Mouse (Mus musculus): ENCODE data around the gene Glipr2.

The Glipr2 gene

DNA sequence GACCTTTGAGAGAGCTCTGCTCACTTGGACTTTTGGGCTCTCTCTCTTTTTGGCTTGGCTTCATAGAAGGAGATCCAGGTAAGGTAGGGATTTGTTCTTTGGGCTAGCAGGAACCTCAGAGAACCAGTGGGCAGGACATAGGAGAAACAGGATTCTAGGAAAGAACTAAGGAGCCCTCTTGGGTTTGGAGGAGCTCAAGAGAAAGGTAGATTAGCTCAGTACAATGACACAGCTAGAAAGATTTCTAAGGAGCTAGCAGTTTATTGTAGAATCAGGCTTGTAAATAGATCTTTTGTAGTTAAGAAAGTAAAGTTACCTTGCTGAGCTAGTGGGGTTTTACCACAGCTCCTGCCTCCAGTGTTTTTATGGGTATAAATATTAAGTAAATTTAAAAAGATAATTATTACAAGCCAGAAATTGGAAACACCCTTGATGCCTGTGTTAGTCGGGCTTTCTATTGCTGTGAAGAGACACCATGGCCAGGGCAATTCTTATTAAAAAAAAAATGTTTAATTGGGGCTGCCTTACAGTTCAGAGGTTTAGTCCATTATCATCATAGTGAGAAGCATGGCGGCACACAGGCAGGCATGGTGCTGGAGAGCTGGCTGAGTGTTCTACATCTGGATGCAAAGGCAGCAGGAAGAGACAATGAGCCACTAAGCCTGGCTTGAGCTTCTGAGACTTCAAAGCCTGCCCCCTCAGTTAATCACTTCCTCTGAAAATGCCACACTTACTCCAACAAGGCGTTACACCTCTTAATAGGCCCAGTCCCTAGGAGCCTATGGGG is 47.6 kb downstream of the Glipr2 start:
- no peak for DNase-seq (ENCODE audit: low read depth, low spot score)

DNA sequence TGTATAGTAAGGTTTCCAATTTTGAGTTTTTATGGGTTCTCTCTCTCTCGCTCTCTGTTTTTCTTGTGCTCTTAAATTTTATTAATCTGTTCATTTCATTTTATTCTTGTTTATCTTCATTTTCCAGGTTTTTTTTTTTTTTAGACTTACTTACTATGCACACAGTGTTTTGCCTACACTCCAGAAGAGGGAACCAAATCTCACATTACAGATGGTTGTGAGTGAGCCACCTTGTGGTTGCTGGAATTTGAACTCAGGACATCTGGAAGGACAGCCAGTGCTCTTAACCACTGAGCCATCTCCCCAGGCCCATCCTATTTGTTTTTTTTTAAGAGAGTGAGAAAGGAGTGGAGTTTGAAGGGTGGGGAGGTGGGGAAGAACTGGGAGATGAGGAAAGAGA is 53.0 kb downstream of the Glipr2 start:
- peak; percentile 27 for DNase-seq (ENCODE audit: low read depth, low spot score)

DNA sequence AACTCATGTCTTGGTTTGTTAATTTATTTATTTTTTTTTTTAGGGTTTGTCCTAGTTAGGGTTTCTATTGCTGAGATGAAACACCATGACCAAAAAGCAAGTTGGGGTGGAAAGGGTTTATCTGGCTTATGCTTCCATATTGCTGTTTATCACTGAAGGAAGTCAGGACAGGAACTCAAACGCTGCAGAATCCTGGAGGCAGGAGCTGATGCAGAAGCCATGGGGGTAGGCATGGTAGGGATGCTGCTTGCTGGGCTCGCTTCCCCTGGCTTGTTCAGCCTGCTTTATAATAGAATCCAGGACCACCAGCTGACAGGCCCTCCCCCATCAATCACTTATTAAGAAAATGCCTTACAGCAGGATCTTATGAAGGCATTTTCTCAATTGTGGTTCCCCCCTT is 53.7 kb downstream of the Glipr2 start:
- no peak for DNase-seq (ENCODE audit: low read depth, low spot score)

DNA sequence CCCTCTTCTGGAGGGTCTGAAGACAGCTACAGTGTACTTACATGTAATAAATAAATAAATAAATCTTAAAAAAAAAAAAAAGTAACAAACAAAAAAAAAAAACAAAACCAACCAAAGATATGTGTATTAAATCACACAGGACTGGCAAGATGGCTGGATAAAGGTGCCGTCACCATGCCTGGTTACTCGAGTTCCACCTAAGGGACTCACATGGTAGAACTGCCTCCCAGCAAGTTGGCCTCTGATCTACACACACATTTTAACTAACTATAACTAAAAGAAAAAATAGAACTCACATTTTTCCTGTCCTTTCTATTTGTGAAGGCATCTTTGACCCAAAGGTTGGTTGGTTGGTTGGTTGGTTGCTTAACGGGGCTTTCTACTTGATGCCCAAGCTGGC is 54.6 kb downstream of the Glipr2 start:
- DNase-seq (ENCODE audit: low read depth, low spot score): no peak

DNA sequence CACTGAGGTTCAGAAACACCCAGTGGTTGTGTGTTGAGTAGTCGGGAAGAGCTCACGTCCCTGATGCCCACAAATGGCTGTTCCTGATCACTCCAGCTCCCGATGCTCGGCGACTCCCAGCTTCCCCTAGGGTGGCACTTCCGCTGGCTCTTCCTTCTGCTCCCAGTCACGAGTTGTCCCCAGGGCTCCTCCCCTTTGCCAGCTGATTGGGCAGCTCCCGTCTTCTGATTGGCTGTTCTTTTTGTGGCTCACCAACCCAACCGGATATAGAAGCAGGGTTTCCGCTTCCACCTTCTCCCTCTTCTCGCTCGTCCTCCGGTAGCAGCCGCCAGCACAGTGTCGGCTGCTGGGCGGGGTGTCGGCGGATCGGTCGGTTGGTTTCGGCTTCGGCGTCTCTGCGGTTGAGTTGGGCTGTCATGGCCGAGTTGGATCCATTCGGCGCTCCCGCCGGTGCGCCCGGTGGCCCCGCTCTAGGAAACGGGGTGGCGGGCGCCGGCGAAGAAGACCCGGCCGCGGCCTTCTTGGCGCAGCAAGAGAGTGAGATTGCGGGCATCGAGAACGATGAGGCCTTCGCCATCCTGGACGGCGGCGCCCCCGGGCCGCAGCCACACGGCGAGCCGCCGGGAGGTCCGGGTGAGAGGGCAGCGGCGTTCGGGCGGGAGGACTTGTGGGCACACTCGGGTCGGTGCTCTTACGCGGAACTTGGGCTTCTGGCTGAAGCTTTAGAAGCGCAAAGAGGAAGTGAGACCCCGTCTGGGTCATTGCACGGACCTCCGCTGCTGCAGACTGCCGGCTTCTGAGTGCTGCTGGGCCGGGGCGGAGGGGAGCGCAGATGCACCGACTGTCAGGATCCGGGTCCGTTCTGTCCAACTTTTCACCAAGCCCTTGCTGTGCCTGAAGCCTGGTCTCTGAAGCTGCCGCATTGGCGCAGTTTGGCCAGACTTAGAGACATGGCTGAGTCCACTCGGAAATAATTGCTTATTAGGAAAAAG is 55.5 kb downstream of the Glipr2 start:
- DNase-seq (ENCODE audit: low read depth, low spot score): peak; percentile 99

DNA sequence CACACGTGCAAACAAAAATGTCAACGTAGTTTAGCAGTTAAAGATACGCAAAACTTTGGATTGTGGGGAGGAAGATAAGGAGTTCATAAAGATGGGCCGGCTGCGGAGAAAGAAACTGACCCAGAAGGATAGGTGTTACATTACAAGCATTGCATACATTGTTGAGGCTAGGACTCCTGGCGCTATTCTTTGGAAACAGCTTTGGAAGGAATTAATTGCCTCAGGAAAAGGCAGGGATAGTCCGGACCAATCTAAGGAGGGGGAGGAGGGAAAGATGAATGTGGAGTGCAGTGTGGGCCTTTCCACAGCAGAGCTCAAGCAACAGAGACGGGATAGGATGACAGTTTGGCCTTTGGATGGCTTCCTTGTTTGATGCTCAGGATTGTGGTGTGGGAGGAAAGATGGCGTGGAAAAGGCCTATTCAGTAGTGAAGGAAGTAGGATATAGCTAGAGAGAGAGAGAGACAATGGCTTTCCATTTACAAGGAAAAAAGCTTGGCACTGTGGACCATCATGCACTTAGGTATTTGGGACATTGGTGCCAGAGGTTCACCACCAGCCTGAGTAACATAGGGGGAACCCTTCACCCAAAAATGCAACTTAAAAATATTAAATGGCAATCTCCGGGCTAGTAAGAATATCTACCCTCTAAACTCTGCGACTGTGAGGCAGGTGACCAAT is 56.3 kb downstream of the Glipr2 start:
- DNase-seq (ENCODE audit: low read depth, low spot score): no peak

DNA sequence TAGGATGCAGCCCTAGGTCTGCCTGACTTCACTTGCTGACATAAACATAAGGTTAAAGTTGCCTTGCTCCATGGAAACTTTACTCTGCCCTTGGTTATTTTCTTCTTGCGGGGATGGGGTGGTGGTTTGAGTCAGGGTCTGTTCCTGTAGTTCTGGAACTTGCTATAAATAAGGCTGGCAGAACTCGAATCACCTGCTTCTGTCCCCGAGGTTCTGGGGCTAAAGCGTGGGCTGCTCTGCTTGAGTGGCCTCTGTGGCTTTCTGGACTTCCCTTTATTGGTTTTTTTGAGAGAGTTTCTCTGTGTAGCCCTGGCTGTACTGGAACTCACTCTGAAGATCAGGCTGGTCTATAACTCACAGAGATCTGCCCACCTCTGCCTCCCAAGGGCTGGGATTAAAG is 58.9 kb downstream of the Glipr2 start:
- no peak for DNase-seq (ENCODE audit: low read depth, low spot score)

DNA sequence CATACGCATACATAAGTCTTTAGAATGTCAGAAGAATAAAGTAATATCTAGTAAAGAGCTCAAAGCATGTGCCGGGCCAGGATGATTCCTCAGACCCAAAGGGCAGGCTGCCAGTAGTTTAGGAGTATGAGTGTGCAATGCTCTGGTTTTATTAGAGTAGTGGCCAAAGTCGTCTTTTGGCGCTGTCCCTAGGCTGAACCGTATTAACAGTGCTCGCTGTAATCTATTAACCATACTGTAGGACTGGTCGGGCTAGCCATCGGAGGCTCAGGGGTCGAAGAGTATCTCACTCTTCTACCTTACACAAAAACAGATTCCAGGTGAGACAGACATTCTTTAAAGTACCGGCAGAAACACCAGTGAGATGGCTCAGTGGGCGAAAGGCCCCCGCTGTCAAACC is 59.6 kb downstream of the Glipr2 start:
- no peak for DNase-seq (ENCODE audit: low read depth, low spot score)

DNA sequence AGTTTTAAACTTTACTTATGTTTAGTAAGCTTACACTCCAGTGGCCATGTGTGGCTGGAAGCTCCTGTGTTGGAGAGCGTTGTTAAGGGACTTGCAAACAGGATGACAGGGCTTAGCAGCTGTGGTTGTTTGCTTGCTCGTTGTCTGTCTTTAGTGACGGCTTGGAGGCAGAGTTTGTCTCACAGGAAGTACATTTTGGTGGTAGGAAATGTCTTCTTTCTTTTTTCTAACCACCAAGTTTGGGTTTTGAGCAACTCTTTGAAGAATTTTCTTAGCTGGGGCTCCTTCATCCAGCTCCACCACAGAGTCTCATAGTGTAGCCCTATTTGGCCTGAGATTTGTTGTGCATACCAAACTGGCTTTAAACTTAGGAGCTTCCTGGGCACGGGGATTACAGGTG is 65.1 kb downstream of the Glipr2 start:
- no peak for DNase-seq (ENCODE audit: low read depth, low spot score)

DNA sequence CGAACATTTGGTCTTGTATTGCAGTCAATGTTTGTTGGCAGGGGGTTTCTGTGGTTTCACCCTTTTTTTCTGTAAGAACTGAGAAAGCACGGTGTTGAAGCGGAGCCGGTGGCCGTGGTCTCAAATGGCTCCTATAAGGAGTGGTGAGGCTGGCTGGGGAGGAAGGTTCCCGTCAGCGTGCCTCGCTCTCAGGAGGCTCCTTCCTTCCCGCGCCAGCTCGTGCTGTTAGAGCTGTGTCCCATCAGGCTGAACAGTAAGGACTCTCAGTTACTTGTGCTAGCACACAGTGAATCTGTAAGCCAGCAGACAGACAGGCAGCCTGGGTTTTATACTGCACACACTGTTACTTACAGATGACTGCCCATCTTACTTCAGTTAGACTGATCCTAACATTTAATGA is 65.6 kb downstream of the Glipr2 start:
- DNase-seq (ENCODE audit: low read depth, low spot score): no peak

DNA sequence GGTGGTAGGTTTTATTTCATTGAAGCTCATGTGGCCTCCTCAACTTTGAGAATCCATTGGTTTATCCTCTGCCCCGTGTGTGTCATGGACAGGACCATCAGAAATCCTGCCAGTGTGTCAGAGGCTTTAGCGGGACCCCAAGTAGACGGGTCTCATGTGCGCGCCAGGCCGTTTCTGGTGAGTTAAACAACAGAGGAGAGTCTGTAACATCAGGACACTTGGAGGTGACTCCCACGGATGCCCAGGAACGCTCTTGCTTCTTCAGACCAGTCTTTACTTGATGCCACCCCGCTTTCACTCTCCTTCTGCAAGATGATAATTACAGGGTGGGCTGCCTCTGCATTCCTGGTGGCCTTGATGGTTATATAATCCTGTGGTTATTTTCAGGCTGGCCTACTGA is 66.5 kb downstream of the Glipr2 start:
- DNase-seq (ENCODE audit: low read depth, low spot score): no peak

DNA sequence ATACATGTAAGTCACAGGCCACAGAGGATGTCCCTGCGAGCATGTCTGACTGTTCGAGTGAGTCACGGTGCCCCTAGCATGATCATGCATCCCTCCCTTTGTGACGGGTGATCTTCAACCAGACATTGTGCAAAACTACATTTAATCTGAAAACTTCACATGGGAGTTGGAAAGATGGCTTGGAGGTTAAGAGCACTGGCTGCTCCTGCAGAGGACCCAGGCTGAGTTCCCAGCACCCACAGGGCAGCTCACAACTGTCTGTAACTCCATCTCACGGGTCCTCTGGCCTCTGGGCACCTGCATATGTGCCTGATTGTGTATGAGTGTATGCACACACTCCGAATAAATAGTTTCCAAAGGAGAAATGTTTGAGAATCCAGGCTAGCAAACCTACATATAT is 67.0 kb downstream of the Glipr2 start:
- no peak for DNase-seq (ENCODE audit: low read depth, low spot score)

DNA sequence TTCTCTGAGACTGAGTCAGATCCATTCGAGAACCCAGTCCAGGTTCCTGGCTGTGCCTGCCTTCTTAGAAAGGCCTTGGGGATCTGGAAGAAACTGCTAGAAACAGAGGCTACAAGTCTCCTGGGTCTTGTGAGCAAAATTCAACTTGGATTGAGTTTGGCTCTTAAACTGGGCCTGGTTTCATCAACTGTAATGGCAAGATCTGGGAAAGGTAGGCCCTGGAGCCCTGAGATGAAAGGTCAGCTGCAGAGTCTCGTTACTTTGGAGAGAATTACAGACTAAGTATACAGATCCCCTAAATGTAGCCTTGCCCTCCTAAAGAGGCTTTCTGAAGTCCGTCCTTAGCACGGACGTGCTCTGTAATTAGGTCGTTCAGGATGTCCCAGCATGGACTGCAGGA is 68.4 kb downstream of the Glipr2 start:
- DNase-seq (ENCODE audit: low read depth, low spot score): no peak

Data from brain, adult 2 months (tissue).